Mouse (Mus musculus): ENCODE measurements around the gene Npy1r.
A peak's percentile ranks its signal among the peaks of the same experiment; 100 is the strongest.

The Npy1r gene

GRCm38 (mm10) chr8:66696970-66697843, at the start of gene Npy1r:
Gene Npy1r (plus strand): TSS chr8:66697192.
- no peak for DNase-seq (ENCODE audit: extremely low read depth, insufficient read length, low spot score)

- DNase-seq (ENCODE audit: extremely low read depth, insufficient read length, low spot score) = peak; percentile 65
Measured at GRCm38 (mm10) chr8:66681261-66681660, 15.7 kb upstream of the Npy1r start.

- no peak for DNase-seq (ENCODE audit: extremely low read depth, insufficient read length, low spot score)
Measured at GRCm38 (mm10) chr8:66687511-66688329, 9.3 kb upstream of the Npy1r start, which contains the start of gene Npy5r. Gene Npy5r (minus strand): TSS chr8:66688128.

- DNase-seq (ENCODE audit: extremely low read depth, insufficient read length, low spot score) = no peak
Measured at GRCm38 (mm10) chr8:66688395-66688794, 8.6 kb upstream of the Npy1r start.

- DNase-seq (ENCODE audit: extremely low read depth, insufficient read length, low spot score) = no peak
Measured at GRCm38 (mm10) chr8:66688799-66689198, 8.2 kb upstream of the Npy1r start.

GRCm38 (mm10) chr8:66690402-66690801, 6.6 kb upstream of the Npy1r start:
- no peak for DNase-seq (ENCODE audit: extremely low read depth, insufficient read length, low spot score)

GRCm38 (mm10) chr8:66698011-66698410, 1.0 kb downstream of the Npy1r start:
- no peak for DNase-seq (ENCODE audit: extremely low read depth, insufficient read length, low spot score)

GRCm38 (mm10) chr8:66698782-66699181, 1.8 kb downstream of the Npy1r start:
- DNase-seq (ENCODE audit: extremely low read depth, insufficient read length, low spot score) = no peak

GRCm38 (mm10) chr8:66714324-66714975, 17.5 kb downstream of the Npy1r start:
- DNase-seq (ENCODE audit: extremely low read depth, insufficient read length, low spot score) = no peak

- DNase-seq (ENCODE audit: extremely low read depth, insufficient read length, low spot score) = no peak
Measured at GRCm38 (mm10) chr8:66722835-66723234, 25.8 kb downstream of the Npy1r start.

- DNase-seq (ENCODE audit: extremely low read depth, insufficient read length, low spot score) = no peak
Measured at GRCm38 (mm10) chr8:66729446-66729845, 32.5 kb downstream of the Npy1r start.

- DNase-seq (ENCODE audit: extremely low read depth, insufficient read length, low spot score) = no peak
Measured at GRCm38 (mm10) chr8:66731957-66732356, 35.0 kb downstream of the Npy1r start.

GRCm38 (mm10) chr8:66742359-66742758, 45.4 kb downstream of the Npy1r start:
- DNase-seq (ENCODE audit: extremely low read depth, insufficient read length, low spot score) = no peak

GRCm38 (mm10) chr8:66745612-66746011, 48.6 kb downstream of the Npy1r start:
- DNase-seq (ENCODE audit: extremely low read depth, insufficient read length, low spot score) = no peak

- DNase-seq (ENCODE audit: extremely low read depth, insufficient read length, low spot score) = peak; percentile 30
Measured at GRCm38 (mm10) chr8:66751621-66752020, 54.6 kb downstream of the Npy1r start.

- no peak for DNase-seq (ENCODE audit: extremely low read depth, insufficient read length, low spot score)
Measured at GRCm38 (mm10) chr8:66756161-66756560, 59.2 kb downstream of the Npy1r start.

All from 3134 (cell line).